Mouse (Mus musculus): ENCODE measurements at regions not wholly inside any gene's neighbourhood (a gene's known extent, or its start where the extent isn't known, plus 50 kb on each side); places are given as distances from the start of the nearest gene placed in this dataset.
A peak's percentile ranks its signal among the peaks of the same experiment; 100 is the strongest.

GRCm38 (mm10) chr15:67030975-67031374, 530.3 kb upstream of the Lrrc6 start:
- Histone ChIP-seq H3K4me1 (no peaks in the 10 kb centered on the region), H3K27me3 (replicated peaks; ENCODE audit: low read depth, poor library complexity, severe bottlenecking) (no peaks in the 10 kb centered on the region), H3K27ac (replicated peaks) (no peak overlapping the region), H3K4me3 (no peak overlapping the region), H3K36me3 (replicated peaks) (no peaks in the 10 kb centered on the region), H3K9me3 (no peaks in the 10 kb centered on the region)
- WGBS, result 94% methylated on average over 1 of the region's 1 CpGs
- DNase-seq (ENCODE audit: low spot score), result no peak

- Histone ChIP-seq H3K27me3 (replicated peaks; ENCODE audit: low read depth, poor library complexity, severe bottlenecking) (no peaks in the 10 kb centered on the region), H3K36me3 (replicated peaks) (no peaks in the 10 kb centered on the region), H3K9me3 (no peaks in the 10 kb centered on the region), H3K27ac (replicated peaks) (no peak overlapping the region), H3K4me1 (no peaks in the 10 kb centered on the region), H3K4me3 (no peak overlapping the region)
- DNase-seq (ENCODE audit: low spot score), result no peak
- WGBS, result 76% methylated on average over 1 of the region's 1 CpGs
These were observed 527.5 kb upstream of the Lrrc6 start for GRCm38 (mm10) chr15:67028161-67028560.

- DNase-seq (ENCODE audit: low spot score), result no peak
- no peak overlapping the region for H3K4me3 ChIP-seq
- H3K36me3 ChIP-seq (replicated peaks), result no peaks in the 10 kb centered on the region
- no peak overlapping the region for H3K27ac ChIP-seq (replicated peaks)
- H3K9me3 ChIP-seq, result no peaks in the 10 kb centered on the region
- no peaks in the 10 kb centered on the region for H3K27me3 ChIP-seq (replicated peaks; ENCODE audit: low read depth, poor library complexity, severe bottlenecking)
- H3K4me1 ChIP-seq, result no peaks in the 10 kb centered on the region
- 82% methylated on average over 2 of the region's 2 CpGs for WGBS
These were observed 527.0 kb upstream of the Lrrc6 start for GRCm38 (mm10) chr15:67027751-67028150.

GRCm38 (mm10) chr15:67025746-67026145, 525.0 kb upstream of the Lrrc6 start:
- Histone ChIP-seq H3K9me3 (no peaks in the 10 kb centered on the region), H3K4me1 (no peaks in the 10 kb centered on the region), H3K36me3 (replicated peaks) (no peaks in the 10 kb centered on the region), H3K27me3 (replicated peaks; ENCODE audit: low read depth, poor library complexity, severe bottlenecking) (no peaks in the 10 kb centered on the region), H3K4me3 (no peak overlapping the region), H3K27ac (replicated peaks) (no peak overlapping the region)
- 89% methylated on average over 4 of the region's 4 CpGs for WGBS
- DNase-seq (ENCODE audit: low spot score), result no peak

GRCm38 (mm10) chr15:67024386-67024785, 523.7 kb upstream of the Lrrc6 start:
- Histone ChIP-seq H3K9me3 (no peaks in the 10 kb centered on the region), H3K36me3 (replicated peaks) (no peaks in the 10 kb centered on the region), H3K27me3 (replicated peaks; ENCODE audit: low read depth, poor library complexity, severe bottlenecking) (no peaks in the 10 kb centered on the region), H3K4me1 (peaks cover 2% of the 10 kb centered on the region), H3K4me3 (no peak overlapping the region), H3K27ac (replicated peaks) (no peak overlapping the region)
- WGBS, result 70% methylated on average over 2 of the region's 2 CpGs
- DNase-seq (ENCODE audit: low spot score), result no peak

- Histone ChIP-seq H3K4me3 (no peak overlapping the region), H3K36me3 (replicated peaks) (no peaks in the 10 kb centered on the region), H3K4me1 (peaks cover 8% of the 10 kb centered on the region), H3K27ac (replicated peaks) (no peak overlapping the region), H3K27me3 (replicated peaks; ENCODE audit: low read depth, poor library complexity, severe bottlenecking) (no peaks in the 10 kb centered on the region), H3K9me3 (no peaks in the 10 kb centered on the region)
- DNase-seq (ENCODE audit: low spot score), result no peak
- WGBS, result 90% methylated on average over 1 of the region's 1 CpGs
These were observed 522.4 kb upstream of the Lrrc6 start for GRCm38 (mm10) chr15:67023081-67023480.

GRCm38 (mm10) chr15:67021391-67021790, 520.7 kb upstream of the Lrrc6 start:
- Histone ChIP-seq H3K9me3 (no peaks in the 10 kb centered on the region), H3K4me3 (no peak overlapping the region), H3K36me3 (replicated peaks) (no peaks in the 10 kb centered on the region), H3K27ac (replicated peaks) (no peak overlapping the region), H3K4me1 (peaks cover 8% of the 10 kb centered on the region), H3K27me3 (replicated peaks; ENCODE audit: low read depth, poor library complexity, severe bottlenecking) (no peaks in the 10 kb centered on the region)
- 85% methylated on average over 5 of the region's 5 CpGs for WGBS
- DNase-seq (ENCODE audit: low spot score), result no peak

- no peak for DNase-seq (ENCODE audit: low spot score)
- H3K27ac ChIP-seq (replicated peaks), result no peak overlapping the region
- H3K4me1 ChIP-seq, result peaks cover 8% of the 10 kb centered on the region
- H3K4me3 ChIP-seq, result no peak overlapping the region
- no peaks in the 10 kb centered on the region for H3K27me3 ChIP-seq (replicated peaks; ENCODE audit: low read depth, poor library complexity, severe bottlenecking)
- H3K9me3 ChIP-seq, result no peaks in the 10 kb centered on the region
- no peaks in the 10 kb centered on the region for H3K36me3 ChIP-seq (replicated peaks)
- WGBS, result 82% methylated on average over 1 of the region's 1 CpGs
These were observed 519.2 kb upstream of the Lrrc6 start for GRCm38 (mm10) chr15:67019891-67020290.

GRCm38 (mm10) chr15:67019194-67019661, 518.5 kb upstream of the Lrrc6 start:
- H3K27ac ChIP-seq (replicated peaks), result peak overlapping the region; percentile 25; the same call in 1 of the 2 replicates
- H3K4me3 ChIP-seq, result no peak overlapping the region
- H3K36me3 ChIP-seq (replicated peaks), result no peaks in the 10 kb centered on the region
- peak; percentile 18 for DNase-seq (ENCODE audit: low spot score)
- 22% methylated on average over 6 of the region's 6 CpGs for WGBS
- peaks cover 8% of the 10 kb centered on the region for H3K4me1 ChIP-seq
- no peaks in the 10 kb centered on the region for H3K9me3 ChIP-seq
- H3K27me3 ChIP-seq (replicated peaks; ENCODE audit: low read depth, poor library complexity, severe bottlenecking), result no peaks in the 10 kb centered on the region
